Mouse (Mus musculus) neural tube, embryonic 14.5 days (tissue): Measurements from ENCODE around the gene Rasgrf2. TPM values are rescaled to one million over a fixed set of nuclear protein-coding genes. Genes with fewer than 3 reads are reported as not detected.

Source experiments
- ATAC-seq: fragments of 200-750 bp; cut with Nextera tagmentation; 2 replicates; pipeline ENCODE4 v1.8.0; 2017; ENCODE audit warnings: low read depth, mild to moderate bottlenecking, moderate TSS enrichment, moderate library complexity
- H3K27ac ChIP-seq: fragments of 300-500 bp; sonication (generic); 2 replicates; pipeline ENCODE4 v1.5.1; 2014; ENCODE audit warnings: low read depth, mild to moderate bottlenecking, control low read depth, low read length, moderate library complexity, mixed read lengths
- H3K27me3 ChIP-seq: fragments of 300-500 bp; sonication (generic); 2 replicates; pipeline ENCODE4 v1.6.1; 2014; ENCODE audit warnings: low read length; ENCODE audit not compliant: control insufficient read depth, insufficient read depth
- H3K36me3 ChIP-seq: fragments of 300-500 bp; sonication (generic); 2 replicates; pipeline ENCODE4 v1.6.1; 2014; ENCODE audit warnings: low read length, mixed read lengths; ENCODE audit not compliant: control insufficient read depth, insufficient read depth
- H3K4me1 ChIP-seq: fragments of 300-500 bp; sonication (generic); 2 replicates; pipeline ENCODE4 v1.6.1; 2014; ENCODE audit warnings: low read length; ENCODE audit not compliant: control insufficient read depth, insufficient read depth
- H3K4me2 ChIP-seq: fragments of 300-500 bp; sonication (generic); 2 replicates; pipeline ENCODE4 v1.6.1; 2014; ENCODE audit warnings: mild to moderate bottlenecking, low read depth, low read length, control low read depth
- H3K4me3 ChIP-seq: fragments of 300-500 bp; sonication (generic); 2 replicates; pipeline ENCODE4 v1.5.1; 2014; ENCODE audit warnings: low read depth, low read length, control low read depth, mixed read lengths
- H3K9ac ChIP-seq: fragments of 300-500 bp; sonication (generic); replicated peaks from 2 replicates; pipeline ENCODE4 v1.6.1; 2014; ENCODE audit warnings: low read depth, mild to moderate bottlenecking, control low read depth, low read length, mixed read lengths
- H3K9me3 ChIP-seq: fragments of 300-500 bp; sonication (generic); 2 replicates; pipeline ENCODE4 v1.6.1; 2016; ENCODE audit warnings: low read length; ENCODE audit not compliant: control insufficient read depth
- WGBS: fragments of 180-500 bp; shearing (Covaris S2); extraction: QIAGEN DNeasy Blood & Tissue Kit; methylation state at CpG from one replicate; pipeline ENCODE4 v1.1.7; 2014; 5-methylcytosine and 5-hydroxymethylcytosine counted together
- polyA plus RNA-seq: library from polyadenylated mRNA; unstranded; fragments of >200 nt; fragmentation: Nextera tagmentation; extraction: Ambion mirVana; gene quantifications from 2 replicates; pipeline ENCODE4 v1.2.1, GENCODE M21; 2014

Gene Rasgrf2
- polyA plus RNA-seq, 1 experiment from 2014 or later = 8.7 TPM

GRCm38 (mm10) chr13:92119623-92120022 lies 11.8 kb downstream of the Rasgrf2 start:
- no peaks in the 10 kb centered on the region for H3K27me3 ChIP-seq
- no peaks in the 10 kb centered on the region for H3K36me3 ChIP-seq
- H3K4me3 ChIP-seq = no peak overlapping the region
- no peak overlapping the region for H3K9ac ChIP-seq
- no peak overlapping the region for H3K27ac ChIP-seq
- H3K9me3 ChIP-seq = no peaks in the 10 kb centered on the region
- no peak for ATAC-seq
- H3K4me1 ChIP-seq = no peaks in the 10 kb centered on the region
- WGBS = 76% methylated on average over 5 of the region's 5 CpGs
- no peak overlapping the region for H3K4me2 ChIP-seq

GRCm38 (mm10) chr13:92114076-92114475 lies 17.4 kb downstream of the Rasgrf2 start:
- Histone ChIP-seq H3K9ac (no peak overlapping the region), H3K4me1 (no peaks in the 10 kb centered on the region), H3K27me3 (no peaks in the 10 kb centered on the region), H3K27ac (no peak overlapping the region), H3K36me3 (no peaks in the 10 kb centered on the region), H3K4me3 (no peak overlapping the region), H3K4me2 (no peak overlapping the region), H3K9me3 (no peaks in the 10 kb centered on the region)
- 75% methylated on average over 3 of the region's 3 CpGs for WGBS
- no peak for ATAC-seq

DNA sequence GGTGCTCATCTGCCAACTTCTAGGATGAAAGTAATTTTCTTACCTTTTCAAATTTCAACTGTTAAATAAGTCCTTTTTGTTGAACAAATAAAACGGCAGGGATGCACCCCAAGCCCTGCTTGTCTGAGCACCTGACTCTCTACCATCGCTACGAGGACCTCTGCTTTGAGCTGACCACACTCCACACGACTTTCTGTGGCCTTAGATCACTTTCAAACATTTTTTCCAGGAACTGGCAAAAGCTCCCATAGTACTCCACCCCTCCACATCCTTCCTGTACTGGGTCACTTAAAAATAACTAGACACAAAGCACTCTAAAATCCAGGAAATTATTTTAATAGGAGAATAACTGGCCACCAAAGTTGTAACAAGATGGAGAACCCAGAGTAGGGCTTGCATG lies 23.2 kb downstream of the Rasgrf2 start:
- no peaks in the 10 kb centered on the region for H3K27me3 ChIP-seq
- H3K9me3 ChIP-seq = no peaks in the 10 kb centered on the region
- H3K4me3 ChIP-seq = no peak overlapping the region
- no peaks in the 10 kb centered on the region for H3K36me3 ChIP-seq
- no peak overlapping the region for H3K27ac ChIP-seq
- no peak overlapping the region for H3K9ac ChIP-seq
- H3K4me1 ChIP-seq = no peaks in the 10 kb centered on the region
- 77% methylated on average over 4 of the region's 4 CpGs for WGBS
- no peak for ATAC-seq
- H3K4me2 ChIP-seq = no peak overlapping the region

- Histone ChIP-seq H3K27ac (no peak overlapping the region; the same call in 1 of the 2 replicates), H3K9ac (no peak overlapping the region), H3K27me3 (no peaks in the 10 kb centered on the region), H3K4me3 (no peak overlapping the region), H3K9me3 (no peaks in the 10 kb centered on the region), H3K4me2 (no peak overlapping the region), H3K4me1 (no peaks in the 10 kb centered on the region), H3K36me3 (no peaks in the 10 kb centered on the region)
- WGBS = 58% methylated on average over 7 of the region's 7 CpGs
- ATAC-seq = peak; percentile 26; the same call in 1 of the 2 replicates
Observed at GRCm38 (mm10) chr13:92104259-92104658, 27.2 kb downstream of the Rasgrf2 start.

DNA sequence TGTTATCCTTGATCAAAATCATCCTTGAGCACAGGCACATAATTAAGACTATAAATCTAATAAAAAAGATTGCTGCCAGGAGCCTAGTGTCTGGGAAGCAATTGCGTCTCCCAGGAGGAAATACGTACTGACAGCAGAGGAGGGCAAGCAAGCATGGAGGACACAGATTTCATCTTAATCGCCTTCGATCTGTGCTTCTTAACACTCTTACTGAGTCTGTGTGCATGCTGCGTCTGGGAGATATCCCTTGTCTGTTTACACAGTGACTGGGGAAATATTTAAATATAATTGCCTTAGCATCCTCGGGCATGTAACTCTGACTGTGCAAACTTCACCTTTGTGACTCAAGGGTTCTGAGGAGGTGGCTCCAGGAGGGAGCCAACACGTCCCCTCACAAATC lies 33.0 kb downstream of the Rasgrf2 start:
- no peak overlapping the region for H3K4me2 ChIP-seq
- 63% methylated on average over 7 of the region's 7 CpGs for WGBS
- H3K27ac ChIP-seq = no peak overlapping the region
- no peak overlapping the region for H3K9ac ChIP-seq
- no peaks in the 10 kb centered on the region for H3K36me3 ChIP-seq
- no peaks in the 10 kb centered on the region for H3K27me3 ChIP-seq
- no peaks in the 10 kb centered on the region for H3K4me1 ChIP-seq
- no peak overlapping the region for H3K4me3 ChIP-seq
- ATAC-seq = peak; percentile 71; the same call in 1 of the 2 replicates
- H3K9me3 ChIP-seq = no peaks in the 10 kb centered on the region

GRCm38 (mm10) chr13:92095131-92096090 lies 36.0 kb downstream of the Rasgrf2 start:
- Histone ChIP-seq H3K27ac (no peak overlapping the region), H3K4me3 (no peak overlapping the region), H3K9me3 (no peaks in the 10 kb centered on the region), H3K9ac (no peak overlapping the region), H3K36me3 (no peaks in the 10 kb centered on the region), H3K4me2 (no peak overlapping the region), H3K4me1 (no peaks in the 10 kb centered on the region), H3K27me3 (no peaks in the 10 kb centered on the region)
- WGBS = 76% methylated on average over 12 of the region's 12 CpGs
- ATAC-seq = no peak

GRCm38 (mm10) chr13:92093712-92094290 lies 37.7 kb downstream of the Rasgrf2 start:
- Histone ChIP-seq H3K4me3 (no peak overlapping the region), H3K4me1 (no peaks in the 10 kb centered on the region), H3K36me3 (no peaks in the 10 kb centered on the region), H3K9ac (no peak overlapping the region), H3K27me3 (no peaks in the 10 kb centered on the region), H3K4me2 (no peak overlapping the region), H3K9me3 (no peaks in the 10 kb centered on the region), H3K27ac (no peak overlapping the region)
- ATAC-seq = no peak
- 90% methylated on average over 6 of the region's 6 CpGs for WGBS

GRCm38 (mm10) chr13:92073111-92073510 lies 58.3 kb downstream of the Rasgrf2 start:
- Histone ChIP-seq H3K9ac (no peak overlapping the region), H3K27me3 (no peaks in the 10 kb centered on the region), H3K4me1 (no peaks in the 10 kb centered on the region), H3K36me3 (no peaks in the 10 kb centered on the region), H3K27ac (no peak overlapping the region), H3K9me3 (no peaks in the 10 kb centered on the region), H3K4me3 (no peak overlapping the region), H3K4me2 (no peak overlapping the region)
- 90% methylated on average over 1 of the region's 1 CpGs for WGBS
- ATAC-seq = no peak

- no peak for ATAC-seq
- H3K9ac ChIP-seq = no peak overlapping the region
- H3K4me3 ChIP-seq = no peak overlapping the region
- no peaks in the 10 kb centered on the region for H3K27me3 ChIP-seq
- H3K4me1 ChIP-seq = no peaks in the 10 kb centered on the region
- H3K4me2 ChIP-seq = no peak overlapping the region
- H3K36me3 ChIP-seq = no peaks in the 10 kb centered on the region
- H3K9me3 ChIP-seq = no peaks in the 10 kb centered on the region
- H3K27ac ChIP-seq = no peak overlapping the region
Observed at GRCm38 (mm10) chr13:92068651-92069050, 62.8 kb downstream of the Rasgrf2 start.
